22 mouse cellular contexts compared by ENCODE assay signal in the genomic region with DNA sequence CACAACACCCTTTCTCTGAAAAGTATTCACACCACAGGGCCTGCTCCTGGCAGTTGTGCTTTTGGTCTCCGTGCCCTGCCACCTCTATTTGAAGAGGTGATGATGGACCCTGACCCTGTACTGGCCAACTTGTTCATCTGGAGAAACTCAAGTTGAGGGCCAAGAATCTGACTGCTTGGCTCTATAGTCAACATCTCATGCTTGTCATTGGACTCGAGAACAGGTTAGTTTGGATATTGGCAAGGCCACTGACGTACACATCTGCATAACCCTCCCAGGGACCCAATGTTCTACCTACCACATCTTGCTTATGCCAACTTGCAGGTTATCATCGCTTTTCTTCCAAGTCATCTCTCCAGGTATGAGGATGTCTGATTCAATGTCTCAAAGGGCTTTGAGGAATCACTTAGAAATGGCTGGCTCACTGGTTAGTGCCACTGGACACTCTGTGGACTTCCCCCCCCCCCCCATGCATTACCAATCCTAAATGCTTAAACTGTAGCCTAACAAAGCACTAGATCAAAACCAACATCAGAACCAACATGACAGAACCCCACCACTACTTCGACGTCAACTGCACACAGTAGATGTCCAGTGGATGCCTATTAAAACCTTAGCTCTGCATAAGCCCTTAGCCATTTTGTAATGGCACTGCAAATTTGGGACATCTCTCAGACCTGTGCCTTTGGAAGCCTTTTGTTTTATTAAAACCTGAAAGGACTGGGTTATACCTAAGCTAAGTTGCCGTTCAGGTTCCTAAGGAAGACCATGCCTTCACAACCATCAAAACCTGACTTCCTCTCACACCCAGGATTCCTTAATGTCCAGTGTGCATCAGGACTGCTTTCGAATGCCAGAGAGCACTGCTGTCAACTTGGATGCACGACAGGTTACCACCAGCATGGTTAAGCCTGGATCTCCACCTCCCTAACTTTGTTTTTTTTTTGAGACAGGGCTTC. TPM values are rescaled to one million over a fixed set of nuclear protein-coding genes. Genes with fewer than 3 reads are reported as not detected.
DNase-seq lines count a peak whose midpoint lies in the region; ATAC-seq and TF ChIP-seq lines count a peak whose summit lies in the region.
"Had no signal": no experiment of that assay in that cellular context is flagged by ENCODE, and none has a peak within 500 bp of the region (broad histone marks: within the 10 kb centered on the region; RNA-seq: fewer than 3 reads in every experiment).

No protein-coding gene starts in this region.

- dilution Hi-C loops in CH12.LX (cut with MboI; ENCODE audit: extremely low pct_ligation_motif_present, extremely low pct_unique_long_range_greater_than_20kb, low sequenced_read_pairs): no loop called here

- H3K79me2 ChIP-seq in CH12.LX (replicated peaks; ENCODE audit: control insufficient read depth, extremely low read depth, insufficient read depth, poor library complexity, severe bottlenecking): no peaks in the 10 kb centered on the region

- TF ChIP-seq POLR2A in CH12.LX (IDR thresholded peaks at IDR 0.05; ENCODE audit: low read depth, low read length): peak; percentile 23

- no peak overlapping the region for H3K4me3 ChIP-seq in limb, embryonic 13.5 days
- H3K4me3 ChIP-seq in limb, embryonic 10.5 days: no peak overlapping the region
- no peak overlapping the region for H3K4me3 ChIP-seq in CH12.LX (replicated peaks in 1 of 3; ENCODE audit: low read depth in 2 of 3, low read length in 2 of 3, poor library complexity in 1 of 3)
- H3K4me3 ChIP-seq: embryonic facial prominence, embryonic 15.5 days; heart, embryonic 13.5 days; hindbrain, embryonic 13.5 days; neural tube, embryonic 12.5 days had no signal

- peak; percentile 79 for DNase-seq in heart, adult 11 months
- DNase-seq in heart, adult 9 months (ENCODE audit: low spot score in 2 of 2): no peak
- DNase-seq in limb, embryonic 10.5 days (ENCODE audit: low spot score): no peak
- DNase-seq in CH12.LX (ENCODE audit: extremely low read depth): no peak
- DNase-seq in induced T-regulatory cell, adult 2 months (ENCODE audit: low read depth): peak; percentile 26
- DNase-seq in adrenal gland, postnatal 25 days: no peak
- DNase-seq in adrenal gland, adult (ENCODE audit: inconsistent age in 2 of 2, low spot score in 1 of 2): no peak
- DNase-seq: cerebellum, adult 11 months; kidney, adult 11 months; kidney, postnatal 4 days; midbrain, embryonic 14.5 days; right cerebral cortex, postnatal 4 days; thymus, postnatal 25 days had no signal

- in situ Hi-C loops in CH12.LX (cut with MboI; ENCODE audit: low pct_ligation_motif_present, low pct_unique_long_range_greater_than_20kb, low sequenced_read_pairs): loop anchor here (25.0 kb wide), 1 partner anchor 251 kb away; no protein-coding TSS in a partner anchor

- 0 out of 2 replicates have a peak, but pooled peaks have one; percentile 11 for ATAC-seq in limb, embryonic 13.5 days (ENCODE audit: low FRiP score, low read depth)
- ATAC-seq: CD4-positive, CD25-positive, alpha-beta regulatory T cell, adult 4 months; forebrain, embryonic 16.5 days; Patski had no signal

- H3K4me1 ChIP-seq in limb, embryonic 13.5 days: peaks cover 16% of the 10 kb centered on the region
- peaks cover 8% of the 10 kb centered on the region for H3K4me1 ChIP-seq in limb, embryonic 10.5 days
- H3K4me1 ChIP-seq in CH12.LX (ENCODE audit: control insufficient read depth in 1 of 2, insufficient read depth in 2 of 2): peaks cover 3 to 30% of the 10 kb centered on the region in 2 experiments; a peak in 3 of 4 replicates
- H3K4me1 ChIP-seq: neural tube, embryonic 12.5 days had no signal

- WGBS in limb, embryonic 13.5 days: 82% methylated on average over 9 of the region's 9 CpGs
- WGBS in limb, embryonic 10.5 days: 85% methylated on average over 9 of the region's 9 CpGs

- no peak for TF ChIP-seq EP300 in CH12.LX (IDR thresholded peaks at IDR 0.05; ENCODE audit: low read length)

- no peak overlapping the region for H3K4me2 ChIP-seq in limb, embryonic 13.5 days (replicated peaks)
- H3K4me2 ChIP-seq in CH12.LX (ENCODE audit: insufficient read depth, low read depth, poor library complexity, severe bottlenecking): no peak overlapping the region
- H3K4me2 ChIP-seq: embryonic facial prominence, embryonic 15.5 days; heart, embryonic 13.5 days; hindbrain, embryonic 13.5 days; neural tube, embryonic 12.5 days had no signal

- H3K27ac ChIP-seq in limb, embryonic 13.5 days: no peak overlapping the region
- H3K27ac ChIP-seq in limb, embryonic 10.5 days: no peak overlapping the region
- H3K27ac ChIP-seq in CH12.LX (ENCODE audit: insufficient read depth, low read depth): no peak overlapping the region
- H3K27ac ChIP-seq: embryonic facial prominence, embryonic 15.5 days; heart, embryonic 13.5 days; hindbrain, embryonic 13.5 days; macrophage; neural tube, embryonic 12.5 days had no signal

- no peaks in the 10 kb centered on the region for H3K9me3 ChIP-seq in limb, embryonic 13.5 days
- no peaks in the 10 kb centered on the region for H3K9me3 ChIP-seq in limb, embryonic 10.5 days (replicated peaks)
- H3K9me3 ChIP-seq in CH12.LX (replicated peaks; ENCODE audit: low read length): no peaks in the 10 kb centered on the region
- H3K9me3 ChIP-seq: embryonic facial prominence, embryonic 15.5 days; heart, embryonic 13.5 days; hindbrain, embryonic 13.5 days; neural tube, embryonic 12.5 days had no signal

- peaks cover 43% of the 10 kb centered on the region for H3K36me3 ChIP-seq in limb, embryonic 13.5 days
- H3K36me3 ChIP-seq in limb, embryonic 10.5 days: peaks cover 50% of the 10 kb centered on the region
- H3K36me3 ChIP-seq in CH12.LX (replicated peaks in 1 of 2; ENCODE audit: control insufficient read depth in 1 of 2, insufficient read depth in 1 of 2, low read length in 1 of 2): peaks cover 35 to 47% of the 10 kb centered on the region in 2 experiments

- H3K27me3 ChIP-seq in limb, embryonic 13.5 days: no peaks in the 10 kb centered on the region
- no peaks in the 10 kb centered on the region for H3K27me3 ChIP-seq in limb, embryonic 10.5 days (ENCODE audit: low read depth, poor library complexity, severe bottlenecking)
- peaks cover 5% of the 10 kb centered on the region for H3K27me3 ChIP-seq in CH12.LX (replicated peaks)
- H3K27me3 ChIP-seq: embryonic facial prominence, embryonic 15.5 days; heart, embryonic 13.5 days; hindbrain, embryonic 13.5 days; neural tube, embryonic 12.5 days; Patski had no signal

- TF ChIP-seq CTCF in CH12.LX (conservative IDR thresholded peaks at IDR 0.05 in 1 of 2, IDR thresholded peaks at IDR 0.05 in 1 of 2; ENCODE audit: low read depth in 2 of 2, low read length in 2 of 2): no peak

- no peak for TF ChIP-seq RAD21 in CH12.LX (IDR thresholded peaks at IDR 0.05; ENCODE audit: low read depth, low read length)

- no peak overlapping the region for H3K9ac ChIP-seq in limb, embryonic 13.5 days
- no peak overlapping the region for H3K9ac ChIP-seq in CH12.LX (ENCODE audit: insufficient read depth, low read depth)
- H3K9ac ChIP-seq: embryonic facial prominence, embryonic 15.5 days; heart, embryonic 13.5 days; hindbrain, embryonic 13.5 days; neural tube, embryonic 12.5 days had no signal

TF ChIP-seq in CH12.LX, 34 proteins besides CTCF, POLR2A, EP300 and RAD21:
- peak; percentile 97 for TF ChIP-seq POLR2AphosphoS2 (IDR thresholded peaks at IDR 0.05; ENCODE audit: low read depth, low read length)
- TF ChIP-seq NELFE (IDR thresholded peaks at IDR 0.05; ENCODE audit: low read depth, low read length): no peak
- TF ChIP-seq ZMIZ1 (IDR thresholded peaks at IDR 0.05; ENCODE audit: low read depth, low read length): peak; percentile 52; the same call in 1 of the 2 replicates

RNA-seq across cellular contexts. Expression of a gene that starts 13.1 kb away (rescaled TPM):
- polyA plus RNA-seq in limb, embryonic 13.5 days (2015; fragmentation: Nextera tagmentation; extraction: Ambion mirVana): 157 and 165 TPM in 2 replicates
- 173 and 198 TPM in 2 replicates for polyA plus RNA-seq in limb, embryonic 10.5 days (2016; fragmentation: Nextera tagmentation; extraction: Ambion mirVana)
- total RNA-seq in CH12.LX (2012; rRNA removed): 35.5 and 41.4 TPM in 2 replicates
- total RNA-seq in CH12.LX (2014; rRNA removed): 53.6 and 59.3 TPM in 2 replicates
- 57.5 and 70.5 TPM in 2 replicates for polyA plus RNA-seq in CH12.LX (2012; ENCODE audit: insufficient read length, low read depth)
- total RNA-seq in adrenal gland, postnatal 25 days (2021): 150 and 180 TPM in 2 replicates

RNA-seq across cellular contexts. Expression of a gene that starts 43.8 kb away (rescaled TPM):
- 94.5 and 95.9 TPM in 2 replicates for polyA plus RNA-seq in limb, embryonic 13.5 days (2015; fragmentation: Nextera tagmentation; extraction: Ambion mirVana)
- polyA plus RNA-seq in limb, embryonic 10.5 days (2016; fragmentation: Nextera tagmentation; extraction: Ambion mirVana): 141 and 149 TPM in 2 replicates
- total RNA-seq in CH12.LX (2012; rRNA removed) (39.1 and 39.4 TPM in 2 replicates), CH12.LX (2014; rRNA removed) (18.8 and 22.5 TPM in 2 replicates)
- 70.3 and 79.0 TPM in 2 replicates for polyA plus RNA-seq in CH12.LX (2012; ENCODE audit: insufficient read length, low read depth)
- total RNA-seq in adrenal gland, postnatal 25 days (2021): 28.1 and 29.7 TPM in 2 replicates

Comparison
In these comparisons a context has a peak if more than half of its experiments do, and no peak if none do; other contexts are left out.
1. DNase-seq: peak in heart, adult 11 months (single experiment) and induced T-regulatory cell, adult 2 months (single experiment); none in heart, adult 9 months (0 of 2), limb, embryonic 10.5 days (single experiment), CH12.LX (single experiment), adrenal gland, postnatal 25 days (single experiment) and adrenal gland, adult (0 of 2).